Mouse (Mus musculus) induced T-regulatory cell, adult 2 months (primary cell): Measurements from ENCODE around the gene Ube4a.

Source experiments
- DNase-seq: peaks from one replicate; pipeline ENCODE4 v3.0.0-alpha.2; 2012; ENCODE audit warnings: low read depth

Gene Ube4a

DNA sequence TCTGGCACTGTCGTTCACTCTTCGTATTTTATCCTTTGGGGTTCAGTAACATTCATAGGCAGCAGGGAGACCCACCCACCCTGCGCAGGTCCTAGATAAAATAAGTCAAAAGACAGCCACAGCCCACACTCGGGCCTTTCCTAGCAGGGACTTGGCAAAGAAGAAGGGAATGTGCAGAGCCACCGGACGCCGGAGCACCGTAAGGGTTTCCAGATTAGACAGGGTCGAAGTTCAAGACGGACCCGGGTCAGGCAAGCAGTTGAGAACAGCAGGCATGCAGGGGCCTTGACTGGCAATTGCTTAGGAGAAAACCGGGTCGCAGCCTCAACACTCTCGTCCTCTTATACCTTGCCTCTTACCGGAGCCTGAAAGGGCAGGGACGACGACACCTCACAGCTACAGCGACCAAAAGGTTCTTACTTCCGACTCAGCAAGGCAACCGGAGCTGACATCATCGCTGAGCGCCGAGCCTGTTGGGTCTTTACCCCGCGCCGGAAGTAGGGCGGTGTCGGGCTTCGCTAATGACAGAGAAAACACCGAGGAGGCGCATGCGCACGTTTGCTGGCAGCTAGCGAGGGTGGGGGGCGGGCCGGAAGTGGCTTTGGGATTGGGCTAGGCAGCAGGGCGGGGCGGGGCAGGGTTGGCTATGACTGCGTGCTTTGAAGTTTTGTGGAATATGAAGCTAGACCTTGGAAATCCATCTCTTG, at the start of gene Ube4a:
Ube4a (minus strand) TSS at position 475 of the 707 bp plus-strand sequence.
- peak; percentile 100 for DNase-seq

DNA sequence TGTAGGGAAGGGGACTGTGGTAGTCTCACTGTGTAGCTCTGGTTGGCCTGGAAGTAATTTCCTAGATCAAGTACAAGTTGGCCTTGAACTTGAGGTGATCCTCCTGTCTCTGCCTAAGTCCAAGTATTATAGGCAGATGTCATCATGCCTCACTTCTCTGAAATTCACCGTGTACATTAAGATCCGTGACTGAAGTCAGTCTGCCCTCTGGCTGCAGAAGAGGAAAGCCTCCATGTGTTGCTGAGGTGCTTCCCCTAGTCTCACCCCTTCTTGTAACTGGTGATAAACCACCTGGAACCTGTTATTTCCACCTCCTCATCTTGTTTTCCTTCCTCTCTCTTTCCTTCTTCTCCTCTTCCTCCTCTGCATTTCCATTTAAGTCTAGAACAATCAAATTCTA, 49.5 kb upstream of the Ube4a start:
- peak; percentile 74 for DNase-seq

DNA sequence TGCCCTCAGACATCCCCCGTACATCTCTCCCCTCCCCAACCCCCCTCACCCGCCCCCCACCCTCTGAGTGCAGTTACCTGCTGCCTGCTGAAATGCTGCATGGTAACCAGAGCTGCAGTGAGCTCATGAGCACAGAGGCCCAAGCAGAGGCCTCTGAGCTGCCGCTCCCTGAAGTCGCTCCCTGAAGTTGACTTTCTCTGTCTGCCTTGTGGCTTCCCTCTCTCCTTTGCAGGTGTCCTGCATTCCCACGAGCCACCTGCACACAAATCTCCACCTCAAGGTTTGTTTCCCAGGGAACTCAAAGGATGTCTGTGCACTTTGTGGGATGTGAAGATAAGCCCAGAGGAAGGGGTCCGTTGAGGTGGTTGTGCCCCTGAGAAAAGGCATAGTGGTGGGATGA, 45.9 kb upstream of the Ube4a start:
- DNase-seq, result no peak

GRCm38 (mm10) chr9:45010461-45010860, 45.1 kb upstream of the Ube4a start:
- DNase-seq, result peak; percentile 82

DNA sequence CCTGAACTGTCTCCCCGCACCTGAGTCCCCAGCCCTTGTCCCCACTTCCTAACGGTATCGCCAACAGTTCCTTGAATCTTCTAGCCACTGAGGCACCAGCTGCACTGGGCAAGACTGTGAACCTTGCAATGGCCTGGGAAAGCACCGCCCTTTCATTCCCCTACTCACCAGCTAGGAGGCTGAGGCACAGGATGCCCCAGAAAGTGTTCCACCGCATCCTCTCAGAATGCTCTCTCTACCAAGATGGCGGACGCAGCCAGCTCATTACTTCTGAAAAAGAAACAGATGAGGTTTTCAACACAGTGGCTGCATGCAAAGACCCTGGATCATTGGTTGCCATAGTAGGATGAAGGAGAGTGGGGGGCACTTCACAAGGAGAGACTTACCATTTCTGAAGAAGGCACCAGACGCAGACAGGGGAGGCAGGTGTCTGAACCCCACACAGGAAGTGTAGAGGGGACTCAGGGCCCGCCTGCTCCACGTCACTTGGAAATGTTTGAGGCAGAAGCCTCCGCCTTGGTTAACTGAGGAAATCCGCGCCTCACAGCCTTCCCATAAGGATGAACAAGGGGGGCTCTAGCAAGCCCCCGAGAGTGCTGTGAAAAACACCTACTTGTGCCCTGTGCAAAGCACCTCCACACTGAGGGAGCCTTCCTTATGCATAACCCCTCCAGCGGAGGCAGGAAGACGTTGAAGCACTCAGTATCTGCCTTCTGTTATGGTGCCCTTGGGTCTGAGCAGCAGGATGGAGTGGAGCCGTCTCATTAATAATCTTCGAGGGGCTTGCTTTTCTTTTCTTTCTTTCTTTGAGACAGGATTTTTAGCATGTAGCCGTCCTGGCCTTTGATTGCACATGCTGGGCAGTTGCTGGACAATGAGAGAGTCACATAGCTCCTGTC, 44.0 kb upstream of the Ube4a start, which contains the start of gene Cd3e:
Cd3e (minus strand) TSS at position 448 of the 899 bp plus-strand sequence.
- DNase-seq, result peak; percentile 94

DNA sequence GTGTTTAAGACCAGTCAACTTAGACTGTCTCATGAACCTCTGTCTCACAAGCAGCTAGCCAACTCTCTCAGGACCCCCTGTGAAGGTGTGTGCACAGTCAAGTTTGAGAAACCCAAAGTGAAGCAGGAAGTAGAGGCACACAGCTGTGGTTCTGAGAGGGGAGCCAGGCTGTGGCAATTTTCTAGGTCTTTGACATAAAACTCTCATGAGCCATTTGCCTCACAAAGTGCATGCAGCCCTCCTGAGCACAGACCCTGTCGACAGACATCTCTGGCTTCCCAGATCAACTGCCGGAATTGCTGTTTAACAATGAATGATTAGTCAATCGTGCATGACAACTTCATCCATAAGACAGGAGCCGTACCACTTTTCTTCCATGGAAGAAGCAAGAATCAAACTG, 42.9 kb upstream of the Ube4a start:
- DNase-seq, result peak; percentile 68

- DNase-seq, result peak; percentile 51
Measured at GRCm38 (mm10) chr9:45007404-45007803, 42.0 kb upstream of the Ube4a start.

DNA sequence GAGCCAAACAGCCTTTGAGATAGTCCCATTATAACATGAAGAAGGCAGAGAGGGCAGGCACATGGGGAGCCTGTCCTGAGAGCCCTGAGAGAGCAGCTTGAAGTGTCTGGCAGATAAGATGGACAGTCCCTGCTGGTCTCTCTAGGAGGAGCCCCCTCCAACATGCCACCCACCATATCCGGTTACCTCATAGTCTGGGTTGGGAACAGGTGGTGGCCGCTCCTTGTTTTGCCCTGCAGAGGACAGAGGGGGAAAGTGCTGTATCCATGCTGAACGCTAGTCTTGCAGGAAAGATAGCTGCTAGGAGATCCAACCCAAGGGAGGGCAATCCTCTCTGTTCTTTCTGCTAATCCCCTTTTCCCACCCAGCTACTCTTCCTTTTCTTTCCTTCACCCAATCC, 34.8 kb upstream of the Ube4a start:
- DNase-seq, result no peak

GRCm38 (mm10) chr9:44999776-45000175, 34.4 kb upstream of the Ube4a start:
- no peak for DNase-seq

GRCm38 (mm10) chr9:44999171-44999570, 33.8 kb upstream of the Ube4a start:
- DNase-seq, result no peak

GRCm38 (mm10) chr9:44998138-44998537, 32.7 kb upstream of the Ube4a start:
- DNase-seq, result peak; percentile 42

DNA sequence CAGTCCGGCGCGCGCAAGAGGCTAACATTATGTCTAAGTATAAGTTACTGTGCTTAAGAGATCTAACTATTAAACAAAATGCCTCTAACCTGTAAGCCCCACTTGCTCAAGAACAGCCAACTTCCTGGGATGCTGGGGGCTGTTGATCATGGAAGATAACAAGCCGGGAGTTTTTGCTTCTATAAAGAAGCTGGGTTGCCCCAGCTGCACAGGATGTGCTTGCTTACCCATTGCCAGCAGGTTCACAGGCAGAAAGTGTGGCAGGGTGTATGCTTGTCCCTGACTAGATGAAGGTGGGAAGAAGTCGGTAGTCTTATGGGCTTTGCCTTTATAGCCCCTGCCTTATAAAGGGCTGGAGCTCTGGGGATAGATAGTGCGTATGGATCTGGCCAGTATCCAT, 31.2 kb upstream of the Ube4a start:
- DNase-seq, result no peak

DNA sequence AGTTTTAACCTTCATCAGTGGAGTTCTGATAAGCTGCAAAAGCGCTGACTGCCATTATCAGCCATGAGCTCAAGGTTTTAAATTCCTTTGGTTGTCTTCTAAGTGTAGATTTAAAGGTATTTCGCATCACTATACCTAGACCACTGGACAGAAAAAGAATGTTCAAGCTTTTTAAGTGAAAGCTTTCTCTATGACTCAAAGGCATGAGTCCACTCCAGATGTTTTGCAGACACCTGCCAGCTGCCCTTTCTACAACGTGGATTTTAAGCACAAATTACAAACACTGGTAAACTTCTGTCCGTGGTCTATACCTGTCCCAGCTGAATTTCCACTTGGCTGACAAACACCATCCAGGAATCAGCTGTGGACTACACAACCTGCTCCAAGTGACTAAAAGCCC, 29.6 kb upstream of the Ube4a start:
- no peak for DNase-seq

DNA sequence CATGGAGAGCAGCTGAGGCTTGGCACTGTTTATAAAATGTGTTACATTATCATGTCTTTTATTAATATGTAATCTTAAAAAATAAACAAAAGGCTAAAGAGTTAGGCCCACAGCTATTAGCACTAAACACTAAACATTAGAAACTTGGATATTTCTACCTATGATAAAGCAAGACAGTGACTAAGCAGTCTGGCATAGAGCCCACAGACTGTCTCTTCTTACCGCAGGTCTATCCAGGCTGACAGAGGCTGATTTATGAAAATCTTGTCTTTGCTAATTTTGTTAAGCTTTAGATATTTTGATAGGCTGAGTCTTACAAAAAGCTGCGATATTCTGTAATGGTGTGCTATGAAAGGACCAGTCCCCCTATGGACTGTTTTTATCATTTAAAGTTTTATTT, 27.9 kb upstream of the Ube4a start:
- DNase-seq, result no peak

DNA sequence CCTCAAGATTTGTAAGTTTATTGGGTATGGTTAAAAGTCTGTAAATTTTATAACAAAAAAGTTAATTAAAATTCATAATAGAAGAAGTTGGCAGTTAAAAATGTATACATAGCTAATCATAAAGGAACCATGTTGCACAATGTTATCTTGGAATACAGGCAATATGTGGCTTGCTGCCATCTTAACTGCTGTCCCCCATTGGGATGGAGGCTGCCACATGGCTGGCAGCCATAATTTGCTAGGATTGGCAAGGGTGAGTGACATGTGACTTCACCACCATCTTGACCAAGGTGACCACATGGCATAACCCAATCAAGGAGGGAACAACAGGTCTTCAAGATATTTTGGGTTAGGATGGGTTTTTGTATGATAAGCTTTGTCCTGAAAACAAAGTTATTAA, 26.9 kb upstream of the Ube4a start:
- DNase-seq, result no peak

- DNase-seq, result no peak
Measured at GRCm38 (mm10) chr9:44991821-44992220, 26.4 kb upstream of the Ube4a start.

DNA sequence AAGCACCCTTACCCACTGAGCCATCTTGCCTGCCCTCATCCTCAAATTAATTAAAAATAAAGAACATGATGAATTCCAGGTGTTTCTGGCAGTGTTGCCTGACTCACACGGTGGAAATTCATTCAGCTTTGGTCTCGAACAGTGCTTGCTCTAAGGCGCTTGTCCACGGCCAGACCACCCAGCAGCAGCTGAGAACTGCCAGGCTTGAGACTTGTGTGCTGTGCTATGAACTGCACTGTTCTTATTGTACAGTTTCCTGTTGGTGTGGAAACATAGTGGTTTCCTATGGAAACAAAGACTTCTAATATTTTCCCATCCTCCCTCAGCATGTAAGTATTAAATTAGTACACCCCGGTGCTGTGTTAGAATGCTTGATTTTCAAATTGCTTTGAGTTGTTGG, 21.6 kb upstream of the Ube4a start:
- no peak for DNase-seq

DNA sequence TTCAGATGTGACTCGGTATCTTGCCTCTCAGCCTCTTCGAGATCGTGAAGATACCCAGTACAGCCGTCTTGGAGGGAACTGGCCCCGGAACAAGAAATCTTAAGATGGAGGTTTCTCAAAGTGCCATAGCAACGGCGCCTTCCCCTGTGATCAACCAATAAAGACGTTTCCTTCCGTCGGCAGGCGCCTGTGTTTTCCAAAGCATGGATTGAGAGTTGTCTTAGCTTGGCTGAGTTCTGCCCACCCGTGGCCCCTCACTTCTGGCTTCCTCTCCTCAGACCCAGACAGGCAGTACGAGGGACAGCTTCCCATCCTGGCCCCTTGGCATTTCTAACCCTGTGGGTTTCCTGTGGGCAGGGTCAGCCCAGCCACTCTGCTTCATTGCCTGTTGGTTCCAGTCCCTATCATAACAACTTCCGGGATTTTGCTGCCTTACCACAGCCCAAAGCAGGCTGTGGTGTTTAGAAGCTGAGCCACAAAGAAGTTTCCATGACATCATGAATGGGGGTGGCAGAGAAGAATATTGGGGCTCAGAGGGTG, 20.9 kb upstream of the Ube4a start:
- DNase-seq, result peak; percentile 99

GRCm38 (mm10) chr9:44985721-44986161, 20.3 kb upstream of the Ube4a start:
- DNase-seq, result peak; percentile 80

- peak; percentile 40 for DNase-seq
Measured at GRCm38 (mm10) chr9:44983001-44983400, 17.6 kb upstream of the Ube4a start.

DNA sequence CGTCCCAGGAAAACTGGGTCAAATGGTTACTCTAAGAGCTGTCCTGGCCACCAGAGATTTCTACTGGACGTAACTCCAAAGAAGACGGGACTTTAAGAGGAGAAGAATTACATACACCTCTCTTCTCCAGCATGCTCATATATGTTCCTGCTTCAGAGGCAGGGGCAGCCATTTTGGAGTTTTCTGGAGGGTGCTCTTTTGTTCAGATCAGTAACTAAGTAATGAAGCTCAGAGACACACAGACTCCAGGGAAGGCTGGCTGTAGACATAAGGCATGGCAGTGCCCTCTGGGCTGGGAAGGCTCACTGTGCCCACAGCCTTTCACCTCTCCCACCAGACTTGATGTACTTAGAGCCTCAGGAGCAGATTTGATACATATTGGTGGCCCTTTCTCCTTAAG, 17.1 kb upstream of the Ube4a start:
- DNase-seq, result peak; percentile 68

GRCm38 (mm10) chr9:44982081-44982480, 16.7 kb upstream of the Ube4a start:
- peak; percentile 73 for DNase-seq

DNA sequence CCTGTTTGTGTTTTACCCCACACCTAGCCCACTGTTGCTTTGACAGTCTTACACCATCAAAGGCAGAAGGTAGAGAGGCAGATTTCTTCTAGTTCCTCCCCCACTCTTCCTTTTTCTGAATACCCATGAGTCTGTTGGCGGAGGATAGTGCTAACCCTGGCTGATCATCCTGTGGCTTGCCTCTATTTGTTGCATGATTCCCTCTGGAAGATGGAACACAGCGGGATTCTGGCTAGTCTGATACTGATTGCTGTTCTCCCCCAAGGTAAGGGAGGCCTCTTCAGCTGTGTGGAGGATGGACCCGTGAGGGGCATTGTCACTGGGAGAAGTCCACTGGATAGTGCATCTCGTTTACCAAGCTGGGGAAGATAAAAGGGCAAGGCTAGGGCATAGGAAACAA, 16.3 kb upstream of the Ube4a start, which contains the start of gene Cd3d:
Cd3d (plus strand) TSS at position 111 of the 400 bp plus-strand sequence.
- DNase-seq, result peak; percentile 80
